Mouse (Mus musculus): ENCODE measurements at regions not wholly inside any gene's neighbourhood (a gene's known extent, or its start where the extent isn't known, plus 50 kb on each side); places are given as distances from the start of the nearest gene placed in this dataset.

DNA sequence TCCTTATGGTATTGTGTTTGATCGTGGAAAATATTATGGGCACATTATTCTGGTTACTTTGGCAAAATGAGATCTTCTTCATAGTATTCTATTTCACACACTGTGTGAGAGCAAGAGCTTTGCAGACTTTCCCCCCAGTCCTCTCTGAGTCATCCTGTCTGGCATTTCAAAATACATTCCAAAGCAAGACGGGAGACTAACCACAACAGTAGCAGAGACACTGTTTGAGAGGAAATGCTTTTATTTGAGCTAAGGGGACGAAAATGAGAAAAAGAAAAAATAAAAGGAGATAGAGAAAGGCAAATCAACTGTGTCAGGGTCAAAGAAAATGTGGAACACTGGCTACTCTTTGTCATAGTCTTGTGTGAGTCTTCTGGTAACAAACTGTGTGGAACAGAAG, 502.6 kb downstream of the Col12a1 start:
- Histone ChIP-seq H3K4me3 (ENCODE audit: low read depth, low read length) (no peak overlapping the region), H3K36me3 (ENCODE audit: control insufficient read depth, insufficient read depth, low read length, poor library complexity, severe bottlenecking) (no peaks in the 10 kb centered on the region), H3K27ac (ENCODE audit: insufficient read depth, low read length) (no peak overlapping the region), H3K9ac (ENCODE audit: low read depth, poor library complexity, severe bottlenecking) (no peak overlapping the region), H3K9me3 (replicated peaks; ENCODE audit: control insufficient read depth, insufficient read depth, low read length, poor library complexity, severe bottlenecking) (no peaks in the 10 kb centered on the region), H3K4me1 (ENCODE audit: control insufficient read depth, insufficient read depth, low read length) (no peaks in the 10 kb centered on the region), H3K27me3 (ENCODE audit: control insufficient read depth, insufficient read depth, low read length, poor library complexity, severe bottlenecking) (no peaks in the 10 kb centered on the region)
- no peak for TF ChIP-seq EP300 (IDR thresholded peaks at IDR 0.05; ENCODE audit: insufficient read depth, low read depth, low read length)
- TF ChIP-seq POLR2A (IDR thresholded peaks at IDR 0.05; ENCODE audit: insufficient read depth, low read length): no peak
- no peak for TF ChIP-seq CTCF (IDR thresholded peaks at IDR 0.05; ENCODE audit: low read depth, low read length)

DNA sequence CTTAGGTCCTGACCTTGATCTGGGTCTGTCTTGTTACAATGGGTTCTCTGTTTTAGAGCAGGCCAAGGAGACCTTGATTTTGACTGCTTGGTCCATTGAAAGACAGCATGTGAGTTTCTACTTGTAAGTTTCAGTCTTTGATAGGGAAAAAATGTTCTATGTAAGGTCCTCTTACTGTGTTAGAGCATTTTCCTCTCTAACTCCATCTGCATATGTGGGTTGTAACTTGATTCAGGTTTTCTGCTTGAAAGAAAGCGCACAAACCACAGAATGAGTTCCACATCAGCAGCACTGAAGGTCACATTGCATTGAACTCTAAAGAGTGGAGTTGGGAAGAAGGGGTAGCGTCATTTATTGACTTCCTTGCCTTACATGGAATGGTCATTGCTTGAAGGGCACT, 502.2 kb downstream of the Col12a1 start:
- H3K36me3 ChIP-seq (ENCODE audit: control insufficient read depth, insufficient read depth, low read length, poor library complexity, severe bottlenecking): no peaks in the 10 kb centered on the region
- no peaks in the 10 kb centered on the region for H3K4me1 ChIP-seq (ENCODE audit: control insufficient read depth, insufficient read depth, low read length)
- no peak overlapping the region for H3K27ac ChIP-seq (ENCODE audit: insufficient read depth, low read length)
- no peaks in the 10 kb centered on the region for H3K27me3 ChIP-seq (ENCODE audit: control insufficient read depth, insufficient read depth, low read length, poor library complexity, severe bottlenecking)
- no peak overlapping the region for H3K4me3 ChIP-seq (ENCODE audit: low read depth, low read length)
- H3K9me3 ChIP-seq (replicated peaks; ENCODE audit: control insufficient read depth, insufficient read depth, low read length, poor library complexity, severe bottlenecking): no peaks in the 10 kb centered on the region
- H3K9ac ChIP-seq (ENCODE audit: low read depth, poor library complexity, severe bottlenecking): no peak overlapping the region
- TF ChIP-seq EP300 (IDR thresholded peaks at IDR 0.05; ENCODE audit: insufficient read depth, low read depth, low read length) (no peak), CTCF (IDR thresholded peaks at IDR 0.05; ENCODE audit: low read depth, low read length) (no peak), POLR2A (IDR thresholded peaks at IDR 0.05; ENCODE audit: insufficient read depth, low read length) (no peak)

DNA sequence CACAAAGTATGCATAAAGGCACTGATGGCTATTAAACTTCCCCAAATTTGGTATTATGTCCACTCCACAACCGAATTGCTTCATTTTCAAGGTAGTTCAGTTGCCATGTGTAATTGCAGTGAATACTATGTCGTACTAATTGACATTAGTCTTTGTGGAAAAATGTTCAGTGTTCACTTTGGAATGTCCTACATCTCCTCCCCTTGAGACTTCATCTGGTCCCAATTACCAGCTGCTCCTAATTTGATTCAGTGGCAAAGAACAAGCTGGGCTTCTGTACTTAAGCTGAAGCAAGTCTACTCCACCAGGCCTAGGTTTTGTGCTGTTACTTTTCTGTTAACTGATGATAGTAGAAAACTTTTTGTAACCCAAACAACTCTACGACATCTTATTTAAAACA, 485.6 kb downstream of the Col12a1 start:
- Histone ChIP-seq H3K27me3 (ENCODE audit: control insufficient read depth, insufficient read depth, low read length, poor library complexity, severe bottlenecking) (no peaks in the 10 kb centered on the region), H3K4me3 (ENCODE audit: low read depth, low read length) (no peak overlapping the region), H3K9me3 (replicated peaks; ENCODE audit: control insufficient read depth, insufficient read depth, low read length, poor library complexity, severe bottlenecking) (no peaks in the 10 kb centered on the region), H3K36me3 (ENCODE audit: control insufficient read depth, insufficient read depth, low read length, poor library complexity, severe bottlenecking) (no peaks in the 10 kb centered on the region), H3K27ac (ENCODE audit: insufficient read depth, low read length) (no peak overlapping the region), H3K9ac (ENCODE audit: low read depth, poor library complexity, severe bottlenecking) (no peak overlapping the region), H3K4me1 (ENCODE audit: control insufficient read depth, insufficient read depth, low read length) (no peaks in the 10 kb centered on the region)
- TF ChIP-seq POLR2A (IDR thresholded peaks at IDR 0.05; ENCODE audit: insufficient read depth, low read length) (no peak), CTCF (IDR thresholded peaks at IDR 0.05; ENCODE audit: low read depth, low read length) (no peak), EP300 (IDR thresholded peaks at IDR 0.05; ENCODE audit: insufficient read depth, low read depth, low read length) (no peak)

DNA sequence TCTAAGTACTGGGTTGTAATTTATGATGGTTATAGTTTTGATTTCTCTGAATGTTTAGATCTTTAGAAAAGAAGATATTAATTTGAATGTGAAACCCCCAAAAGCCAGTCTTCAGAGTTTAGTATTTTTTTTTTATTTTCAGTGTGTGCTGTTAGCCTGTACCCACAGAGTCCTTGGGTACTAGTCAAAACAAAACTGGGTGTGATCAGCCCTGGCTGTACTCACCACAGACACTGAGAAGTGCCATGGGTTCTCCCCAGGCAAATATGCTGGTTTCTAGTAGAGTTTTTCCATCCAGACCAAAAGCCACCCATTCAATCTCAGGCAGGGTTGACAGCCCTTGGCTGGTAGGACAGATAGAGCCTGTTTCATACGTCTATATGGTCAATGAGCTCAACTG, 484.9 kb downstream of the Col12a1 start:
- Histone ChIP-seq H3K4me3 (ENCODE audit: low read depth, low read length) (no peak overlapping the region), H3K27me3 (ENCODE audit: control insufficient read depth, insufficient read depth, low read length, poor library complexity, severe bottlenecking) (no peaks in the 10 kb centered on the region), H3K4me1 (ENCODE audit: control insufficient read depth, insufficient read depth, low read length) (no peaks in the 10 kb centered on the region), H3K27ac (ENCODE audit: insufficient read depth, low read length) (no peak overlapping the region), H3K36me3 (ENCODE audit: control insufficient read depth, insufficient read depth, low read length, poor library complexity, severe bottlenecking) (no peaks in the 10 kb centered on the region), H3K9me3 (replicated peaks; ENCODE audit: control insufficient read depth, insufficient read depth, low read length, poor library complexity, severe bottlenecking) (no peaks in the 10 kb centered on the region), H3K9ac (ENCODE audit: low read depth, poor library complexity, severe bottlenecking) (no peak overlapping the region)
- TF ChIP-seq CTCF (IDR thresholded peaks at IDR 0.05; ENCODE audit: low read depth, low read length): no peak
- TF ChIP-seq EP300 (IDR thresholded peaks at IDR 0.05; ENCODE audit: insufficient read depth, low read depth, low read length): no peak
- TF ChIP-seq POLR2A (IDR thresholded peaks at IDR 0.05; ENCODE audit: insufficient read depth, low read length): no peak

DNA sequence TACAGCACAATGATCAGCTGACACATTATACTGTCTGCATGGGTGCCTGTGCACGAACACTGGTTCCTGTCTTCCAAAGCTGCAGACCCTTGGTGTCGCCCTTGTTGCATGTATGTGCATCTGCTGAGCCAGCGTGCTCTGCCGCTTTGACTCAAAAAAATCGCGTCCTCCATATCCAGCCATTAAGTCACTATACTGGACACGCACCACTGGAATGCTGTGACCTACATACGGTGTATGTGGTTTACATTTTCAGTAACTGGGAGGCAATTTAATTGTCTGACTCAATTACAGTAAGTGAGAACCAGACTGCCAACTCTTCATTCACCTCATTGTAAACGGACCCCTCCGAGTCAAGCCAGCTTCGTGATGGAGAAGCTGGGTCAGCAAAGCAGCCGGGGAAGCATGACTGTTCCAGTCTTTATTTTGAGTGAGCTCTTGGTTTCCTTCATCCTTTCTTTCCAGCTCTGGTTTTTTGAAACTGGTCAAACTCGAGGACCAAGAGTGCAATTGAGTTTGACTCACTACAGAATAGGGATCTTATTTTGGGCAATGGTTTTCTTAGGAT, 448.9 kb downstream of the Col12a1 start:
- no peaks in the 10 kb centered on the region for H3K4me1 ChIP-seq (ENCODE audit: control insufficient read depth, insufficient read depth, low read length)
- no peak overlapping the region for H3K9ac ChIP-seq (ENCODE audit: low read depth, poor library complexity, severe bottlenecking)
- no peak overlapping the region for H3K4me3 ChIP-seq (ENCODE audit: low read depth, low read length)
- H3K9me3 ChIP-seq (replicated peaks; ENCODE audit: control insufficient read depth, insufficient read depth, low read length, poor library complexity, severe bottlenecking): no peaks in the 10 kb centered on the region
- no peaks in the 10 kb centered on the region; the same call in 1 of the 2 replicates for H3K27me3 ChIP-seq (ENCODE audit: control insufficient read depth, insufficient read depth, low read length, poor library complexity, severe bottlenecking)
- TF ChIP-seq POLR2A (IDR thresholded peaks at IDR 0.05; ENCODE audit: insufficient read depth, low read length) (no peak), EP300 (IDR thresholded peaks at IDR 0.05; ENCODE audit: insufficient read depth, low read depth, low read length) (no peak), CTCF (IDR thresholded peaks at IDR 0.05; ENCODE audit: low read depth, low read length) (no peak)
- H3K27ac ChIP-seq (ENCODE audit: insufficient read depth, low read length): no peak overlapping the region
- no peaks in the 10 kb centered on the region for H3K36me3 ChIP-seq (ENCODE audit: control insufficient read depth, insufficient read depth, low read length, poor library complexity, severe bottlenecking)

DNA sequence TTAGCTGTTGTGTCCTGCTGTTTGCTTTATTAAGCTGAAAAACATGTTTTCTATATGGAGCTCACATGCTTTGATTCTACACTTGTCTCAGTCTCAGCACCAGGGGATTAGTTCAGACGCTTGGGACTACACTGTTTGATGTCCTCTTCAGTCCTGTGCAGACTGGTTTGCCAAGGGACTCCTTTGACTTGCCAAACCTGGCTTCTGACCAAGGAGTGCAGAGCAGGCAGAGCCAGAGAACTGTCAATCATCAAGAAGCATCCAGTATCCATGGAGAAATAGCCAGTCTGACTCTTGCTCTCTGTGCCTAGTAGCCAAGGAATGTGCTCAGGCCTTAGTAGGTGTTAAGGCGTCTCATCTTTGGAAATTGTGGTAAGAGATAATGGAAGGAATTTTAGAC, 448.4 kb downstream of the Col12a1 start:
- no peak overlapping the region for H3K9ac ChIP-seq (ENCODE audit: low read depth, poor library complexity, severe bottlenecking)
- no peak for TF ChIP-seq EP300 (IDR thresholded peaks at IDR 0.05; ENCODE audit: insufficient read depth, low read depth, low read length)
- TF ChIP-seq CTCF (IDR thresholded peaks at IDR 0.05; ENCODE audit: low read depth, low read length): no peak
- TF ChIP-seq POLR2A (IDR thresholded peaks at IDR 0.05; ENCODE audit: insufficient read depth, low read length): no peak

More for the DNA sequence above, 448.4 kb downstream of the Col12a1 start:
- Histone ChIP-seq H3K36me3 (ENCODE audit: control insufficient read depth, insufficient read depth, low read length, poor library complexity, severe bottlenecking) (no peaks in the 10 kb centered on the region), H3K4me3 (ENCODE audit: low read depth, low read length) (no peak overlapping the region), H3K9me3 (replicated peaks; ENCODE audit: control insufficient read depth, insufficient read depth, low read length, poor library complexity, severe bottlenecking) (no peaks in the 10 kb centered on the region), H3K27ac (ENCODE audit: insufficient read depth, low read length) (no peak overlapping the region), H3K4me1 (ENCODE audit: control insufficient read depth, insufficient read depth, low read length) (no peaks in the 10 kb centered on the region), H3K27me3 (ENCODE audit: control insufficient read depth, insufficient read depth, low read length, poor library complexity, severe bottlenecking) (no peaks in the 10 kb centered on the region; the same call in 1 of the 2 replicates)

Data from ES-Bruce4 (cell line).